Mouse (Mus musculus) liver, postnatal 0 days (tissue): ENCODE measurements around the gene Amph.

ENCODE experiments used
- CTCF ChIP-seq: sonication (generic); IDR thresholded peaks from 2 replicates; pipeline ENCODE4 v1.5.1; 2016; ENCODE audit warnings: antibody characterized with exemption, low read depth
- EP300 ChIP-seq: IDR thresholded peaks from 2 replicates; pipeline ENCODE4 v1.6.1; 2016; ENCODE audit warnings: antibody characterized with exemption, low read depth, mild to moderate bottlenecking

DNA sequence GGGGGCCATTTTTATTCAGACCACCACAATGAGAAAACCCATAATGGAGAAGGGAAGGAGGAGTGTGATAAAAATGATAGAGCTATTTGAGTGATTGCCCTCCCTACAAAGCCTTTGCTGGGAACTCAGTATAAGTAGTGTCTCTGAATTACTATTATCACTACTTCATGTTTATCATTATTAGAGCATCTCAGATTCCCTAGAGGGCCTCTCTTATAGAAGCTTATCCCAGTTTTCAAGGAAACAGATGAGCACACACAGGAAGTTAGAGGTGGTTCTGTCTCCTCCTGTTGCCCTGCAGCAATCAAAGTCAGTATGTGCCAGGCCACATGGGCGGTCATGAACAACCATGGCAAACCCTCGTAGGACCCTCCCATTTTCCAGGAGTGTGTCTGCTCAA is 190.5 kb downstream of the Amph start:
- TF ChIP-seq CTCF (no peak), EP300 (no peak)
